Mouse (Mus musculus) hindbrain, embryonic 13.5 days (tissue): Measurements from ENCODE around the gene Lrp6. TPM values are rescaled to one million over a fixed set of nuclear protein-coding genes. Genes with fewer than 3 reads are reported as not detected.

Source experiments
- ATAC-seq: fragments of 200-750 bp; cut with Nextera tagmentation; 2 replicates; pipeline ENCODE4 v1.8.0; 2017; ENCODE audit warnings: moderate TSS enrichment; ENCODE audit not compliant: low FRiP score
- H3K27ac ChIP-seq: fragments of 300-500 bp; sonication (generic); 2 replicates; pipeline ENCODE4 v1.5.1; 2015; ENCODE audit warnings: inconsistent platforms, mild to moderate bottlenecking, moderate library complexity
- H3K27me3 ChIP-seq: fragments of 300-500 bp; sonication (generic); 2 replicates; pipeline ENCODE4 v1.6.1; 2015; ENCODE audit warnings: mild to moderate bottlenecking, inconsistent platforms
- H3K36me3 ChIP-seq: fragments of 300-500 bp; sonication (generic); 2 replicates; pipeline ENCODE4 v1.6.1; 2015; ENCODE audit warnings: mild to moderate bottlenecking, inconsistent platforms
- H3K4me1 ChIP-seq: fragments of 300-500 bp; sonication (generic); replicated peaks from 2 replicates; pipeline ENCODE4 v1.6.1; 2015; ENCODE audit warnings: inconsistent platforms
- H3K4me2 ChIP-seq: fragments of 300-500 bp; sonication (generic); 2 replicates; pipeline ENCODE4 v1.6.1; 2015; ENCODE audit warnings: inconsistent platforms, mild to moderate bottlenecking, moderate library complexity
- H3K4me3 ChIP-seq: fragments of 300-500 bp; sonication (generic); 2 replicates; pipeline ENCODE4 v1.5.1; 2015; ENCODE audit warnings: mild to moderate bottlenecking, inconsistent platforms
- H3K9ac ChIP-seq: fragments of 300-500 bp; sonication (generic); 2 replicates; pipeline ENCODE4 v1.6.1; 2015; ENCODE audit warnings: mild to moderate bottlenecking, inconsistent platforms
- H3K9me3 ChIP-seq: fragments of 300-500 bp; sonication (generic); 2 replicates; pipeline ENCODE4 v1.6.1; 2016; ENCODE audit warnings: inconsistent platforms
- WGBS: fragments of 180-500 bp; shearing (Covaris S2); methylation state at CpG from one replicate; pipeline ENCODE4 v1.1.7; 2015; 5-methylcytosine and 5-hydroxymethylcytosine counted together
- polyA plus RNA-seq: library from polyadenylated mRNA; unstranded; fragments of >200 nt; fragmentation: Nextera tagmentation; extraction: Ambion mirVana; gene quantifications from 2 replicates; pipeline ENCODE4 v1.2.1, GENCODE M21; 2015

Gene Lrp6
- polyA plus RNA-seq, 1 experiment from 2014 or later = 22.3 TPM

- Histone ChIP-seq H3K27me3 (no peaks in the 10 kb centered on the region), H3K4me3 (no peak overlapping the region), H3K27ac (no peak overlapping the region), H3K4me1 (peaks cover 26% of the 10 kb centered on the region), H3K9me3 (no peaks in the 10 kb centered on the region), H3K36me3 (peaks cover 23% of the 10 kb centered on the region), H3K4me2 (no peak overlapping the region), H3K9ac (no peak overlapping the region)
- 53% methylated on average over 4 of the region's 4 CpGs for whole genome bisulfite sequencing
- no peak for ATAC-seq
These were observed 61.9 kb downstream of the Lrp6 start for GRCm38 (mm10) chr6:134504866-134505265.

GRCm38 (mm10) chr6:134502335-134502734 is 64.4 kb downstream of the Lrp6 start:
- H3K4me2 ChIP-seq = no peak overlapping the region
- no peaks in the 10 kb centered on the region for H3K27me3 ChIP-seq
- H3K4me3 ChIP-seq = no peak overlapping the region
- no peak for ATAC-seq
- no peak overlapping the region for H3K27ac ChIP-seq
- H3K36me3 ChIP-seq = peaks cover 29% of the 10 kb centered on the region
- WGBS = 65% methylated on average over 7 of the region's 7 CpGs
- no peaks in the 10 kb centered on the region for H3K9me3 ChIP-seq
- H3K4me1 ChIP-seq = peaks cover 22% of the 10 kb centered on the region
- H3K9ac ChIP-seq = no peak overlapping the region

DNA sequence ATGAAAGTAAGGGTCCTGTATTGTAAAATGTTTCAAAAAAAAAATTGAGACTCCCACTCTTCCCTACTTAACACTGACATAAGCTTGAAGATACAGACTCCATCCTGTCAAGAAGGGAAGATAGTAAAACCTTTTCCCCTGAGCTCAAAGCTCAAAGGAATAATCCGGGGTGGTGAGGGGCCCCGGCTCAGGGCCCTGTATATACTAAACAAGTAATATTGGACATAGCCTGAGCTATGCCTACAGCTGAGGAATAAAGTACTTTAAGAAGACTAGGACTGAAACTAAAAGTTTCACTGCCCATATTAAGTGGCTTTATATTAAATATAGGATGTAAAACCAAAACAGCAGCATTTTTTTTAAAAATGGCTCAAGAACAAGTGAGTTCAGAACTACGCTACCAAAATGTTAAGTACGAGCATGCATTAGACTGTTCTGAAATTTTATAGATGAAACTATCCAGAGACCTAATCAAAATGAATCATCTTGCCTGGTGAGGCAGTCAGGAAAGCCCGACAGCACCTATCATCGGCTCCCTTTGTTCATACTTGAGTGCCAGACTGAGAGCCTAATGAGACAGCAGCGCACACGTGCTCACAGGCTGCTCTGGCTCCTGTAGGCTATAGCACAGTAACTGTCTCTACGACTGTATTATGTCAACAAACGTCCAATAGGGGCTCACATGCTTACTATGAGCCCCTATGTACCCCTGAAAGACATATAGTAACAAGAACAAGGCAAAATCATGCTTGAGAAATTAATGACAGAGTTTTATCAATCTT is 66.2 kb downstream of the Lrp6 start:
- whole genome bisulfite sequencing = 51% methylated on average over 10 of the region's 10 CpGs
- H3K27me3 ChIP-seq = no peaks in the 10 kb centered on the region
- no peak overlapping the region for H3K4me3 ChIP-seq
- no peak overlapping the region for H3K9ac ChIP-seq
- H3K4me1 ChIP-seq = peaks cover 22% of the 10 kb centered on the region
- ATAC-seq = peak; percentile 88
- peaks cover 12% of the 10 kb centered on the region for H3K36me3 ChIP-seq
- H3K4me2 ChIP-seq = no peak overlapping the region
- no peaks in the 10 kb centered on the region for H3K9me3 ChIP-seq
- peak overlapping the region; percentile 66 for H3K27ac ChIP-seq

- whole genome bisulfite sequencing = 79% methylated on average over 2 of the region's 2 CpGs
- ATAC-seq = no peak
- H3K9me3 ChIP-seq = no peaks in the 10 kb centered on the region
- no peak overlapping the region for H3K9ac ChIP-seq
- no peak overlapping the region for H3K4me3 ChIP-seq
- peaks cover 29% of the 10 kb centered on the region for H3K4me1 ChIP-seq
- no peak overlapping the region for H3K4me2 ChIP-seq
- no peaks in the 10 kb centered on the region for H3K27me3 ChIP-seq
- peaks cover 10% of the 10 kb centered on the region for H3K36me3 ChIP-seq
- no peak overlapping the region for H3K27ac ChIP-seq
These were observed 67.7 kb downstream of the Lrp6 start for GRCm38 (mm10) chr6:134499089-134499488.

DNA sequence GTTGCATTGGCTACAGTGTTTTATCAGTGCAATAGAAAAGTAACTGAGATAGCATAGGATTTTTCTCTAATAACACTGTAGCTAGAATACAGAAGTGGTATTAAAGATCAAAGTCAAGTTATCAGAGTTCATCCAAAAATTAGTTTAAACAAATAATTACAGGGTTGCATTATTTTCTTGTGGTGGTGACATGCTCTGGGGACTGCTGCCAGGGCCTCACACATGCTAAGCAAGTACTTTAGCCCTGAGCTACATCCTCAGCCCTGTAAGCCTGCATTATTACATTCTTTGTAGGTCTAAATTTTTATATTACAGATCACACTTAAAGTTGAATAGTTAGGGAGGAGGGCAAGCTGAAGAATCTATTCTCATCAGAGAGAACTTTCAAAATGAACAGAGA is 68.2 kb downstream of the Lrp6 start:
- Histone ChIP-seq H3K27ac (no peak overlapping the region), H3K4me2 (no peak overlapping the region), H3K36me3 (peaks cover 10% of the 10 kb centered on the region), H3K9me3 (no peaks in the 10 kb centered on the region), H3K9ac (no peak overlapping the region), H3K27me3 (no peaks in the 10 kb centered on the region), H3K4me3 (no peak overlapping the region), H3K4me1 (peaks cover 31% of the 10 kb centered on the region)
- ATAC-seq = no peak

GRCm38 (mm10) chr6:134494828-134495698 is 71.7 kb downstream of the Lrp6 start:
- no peak; the same call in 1 of the 2 replicates for ATAC-seq

GRCm38 (mm10) chr6:134489637-134490036 is 77.1 kb downstream of the Lrp6 start:
- H3K4me3 ChIP-seq = no peak overlapping the region
- no peaks in the 10 kb centered on the region for H3K9me3 ChIP-seq
- no peak for ATAC-seq
- no peak overlapping the region for H3K27ac ChIP-seq
- 90% methylated on average over 9 of the region's 9 CpGs for WGBS
- no peak overlapping the region for H3K4me2 ChIP-seq
- H3K9ac ChIP-seq = no peak overlapping the region
- H3K27me3 ChIP-seq = no peaks in the 10 kb centered on the region
- peaks cover 20% of the 10 kb centered on the region for H3K36me3 ChIP-seq
- H3K4me1 ChIP-seq = peaks cover 11% of the 10 kb centered on the region; the same call in 1 of the 2 replicates

More at GRCm38 (mm10) chr6:134494828-134495698, 71.7 kb downstream of the Lrp6 start:
- no peaks in the 10 kb centered on the region for H3K27me3 ChIP-seq
- peak overlapping the region; percentile 46; the same call in 1 of the 2 replicates for H3K27ac ChIP-seq
- no peaks in the 10 kb centered on the region for H3K9me3 ChIP-seq
- peaks cover 10% of the 10 kb centered on the region for H3K36me3 ChIP-seq
- no peak overlapping the region for H3K4me3 ChIP-seq
- H3K9ac ChIP-seq = no peak overlapping the region
- WGBS = 74% methylated on average over 8 of the region's 8 CpGs
- H3K4me1 ChIP-seq = peaks cover 18% of the 10 kb centered on the region
- H3K4me2 ChIP-seq = no peak overlapping the region

DNA sequence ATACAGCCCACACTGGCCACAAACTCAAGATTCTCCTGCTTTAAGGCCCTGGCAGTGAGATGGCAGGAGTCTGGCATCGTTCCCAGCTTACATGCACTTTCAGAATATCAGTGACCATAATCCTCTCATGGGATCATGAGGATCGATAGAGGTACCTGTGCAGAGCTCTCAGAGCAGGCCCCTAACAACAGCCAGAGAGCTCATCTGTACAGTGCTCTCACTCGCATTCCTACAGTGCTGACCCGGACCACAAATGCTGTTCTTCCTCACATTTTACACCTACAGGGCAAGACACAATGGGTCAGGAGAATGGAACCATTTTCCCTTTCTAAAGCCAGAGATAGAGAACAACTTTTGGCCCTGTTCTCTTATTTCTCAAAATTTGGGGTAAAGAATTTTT is 77.6 kb downstream of the Lrp6 start:
- Histone ChIP-seq H3K4me1 (peaks cover 7% of the 10 kb centered on the region; the same call in 1 of the 2 replicates), H3K9me3 (no peaks in the 10 kb centered on the region), H3K36me3 (peaks cover 25% of the 10 kb centered on the region), H3K4me2 (no peak overlapping the region), H3K27me3 (no peaks in the 10 kb centered on the region), H3K27ac (no peak overlapping the region; the same call in 1 of the 2 replicates), H3K9ac (no peak overlapping the region), H3K4me3 (no peak overlapping the region)
- no peak for ATAC-seq
- 95% methylated on average over 4 of the region's 4 CpGs for WGBS

DNA sequence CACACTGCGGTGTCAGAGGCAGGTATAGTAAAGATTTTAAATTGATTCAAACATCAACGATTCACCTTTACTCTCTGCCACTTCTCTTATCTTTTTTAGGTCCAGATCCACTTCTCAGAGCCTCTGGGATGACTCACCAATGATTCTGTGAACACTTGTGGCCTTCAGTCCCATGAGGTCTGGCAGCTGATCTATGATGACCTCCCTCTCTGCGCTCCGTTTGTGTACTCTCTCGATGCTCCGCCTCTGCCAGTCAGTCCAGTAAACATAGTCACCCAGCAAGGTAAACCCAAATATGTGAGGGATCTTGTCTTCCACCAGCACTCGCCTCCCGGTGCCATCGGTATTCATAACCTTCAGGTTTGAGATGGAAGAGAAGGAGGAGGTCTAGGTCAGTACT is 80.4 kb downstream of the Lrp6 start:
- ATAC-seq = no peak
- Histone ChIP-seq H3K36me3 (peaks cover 33% of the 10 kb centered on the region), H3K9me3 (no peaks in the 10 kb centered on the region), H3K4me1 (no peaks in the 10 kb centered on the region), H3K27ac (no peak overlapping the region), H3K4me2 (no peak overlapping the region), H3K9ac (no peak overlapping the region), H3K4me3 (no peak overlapping the region), H3K27me3 (no peaks in the 10 kb centered on the region)
- 95% methylated on average over 9 of the region's 9 CpGs for WGBS

DNA sequence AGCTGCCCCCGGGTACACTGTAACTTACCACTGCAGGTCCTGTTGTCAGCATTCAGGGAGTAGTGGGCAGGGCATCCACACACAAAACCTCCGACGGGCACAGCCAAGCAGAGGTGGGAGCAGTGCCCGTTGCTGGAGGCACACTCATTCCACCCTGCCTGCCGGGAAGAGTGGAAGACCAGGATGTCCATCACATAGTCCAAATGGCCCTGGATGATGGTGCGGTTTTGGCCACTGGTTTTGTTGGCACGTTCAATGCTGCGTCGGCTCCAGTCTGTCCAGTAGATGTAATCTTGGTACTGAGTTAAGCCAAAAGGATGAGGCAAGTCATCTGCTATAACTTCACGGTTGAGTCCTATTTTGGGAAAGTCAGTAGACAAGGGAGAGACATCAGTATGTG is 87.3 kb downstream of the Lrp6 start:
- no peak overlapping the region for H3K4me3 ChIP-seq
- H3K36me3 ChIP-seq = peaks cover 34% of the 10 kb centered on the region
- no peak overlapping the region for H3K9ac ChIP-seq
- H3K9me3 ChIP-seq = no peaks in the 10 kb centered on the region
- no peak overlapping the region for H3K4me2 ChIP-seq
- H3K4me1 ChIP-seq = no peaks in the 10 kb centered on the region
- H3K27me3 ChIP-seq = no peaks in the 10 kb centered on the region
- ATAC-seq = no peak
- 96% methylated on average over 10 of the region's 10 CpGs for WGBS
- no peak overlapping the region for H3K27ac ChIP-seq

- Histone ChIP-seq H3K36me3 (peaks cover 22% of the 10 kb centered on the region), H3K4me3 (no peak overlapping the region), H3K4me2 (no peak overlapping the region), H3K27me3 (no peaks in the 10 kb centered on the region), H3K9ac (no peak overlapping the region), H3K9me3 (no peaks in the 10 kb centered on the region), H3K27ac (no peak overlapping the region), H3K4me1 (0 out of 2 replicates have a peak, but pooled peaks cover 3% of the 10 kb centered on the region)
- 0 out of 2 replicates have a peak, but pooled peaks have one; percentile 17 for ATAC-seq
- WGBS = 90% methylated on average over 7 of the region's 7 CpGs
These were observed 93.6 kb downstream of the Lrp6 start for GRCm38 (mm10) chr6:134473143-134473561.

GRCm38 (mm10) chr6:134470857-134471256 is 95.9 kb downstream of the Lrp6 start:
- ATAC-seq = no peak
- 83% methylated on average over 14 of the region's 14 CpGs for WGBS

More at GRCm38 (mm10) chr6:134470857-134471256, 95.9 kb downstream of the Lrp6 start:
- no peak overlapping the region for H3K27ac ChIP-seq
- H3K4me1 ChIP-seq = 0 out of 2 replicates have a peak, but pooled peaks cover 3% of the 10 kb centered on the region
- H3K9ac ChIP-seq = no peak overlapping the region
- no peaks in the 10 kb centered on the region for H3K9me3 ChIP-seq
- no peak overlapping the region for H3K4me2 ChIP-seq
- peaks cover 30% of the 10 kb centered on the region for H3K36me3 ChIP-seq
- H3K27me3 ChIP-seq = no peaks in the 10 kb centered on the region
- H3K4me3 ChIP-seq = no peak overlapping the region
